Mouse (Mus musculus) CH12.LX (cell line): ENCODE measurements around the gene Hgf. TPM values are rescaled to one million over a fixed set of nuclear protein-coding genes. Genes with fewer than 3 reads are reported as not detected.

Source experiments
- DNase-seq: peaks from one replicate; pipeline ENCODE4 v3.0.0-alpha.2; 2013; ENCODE audit errors: extremely low read depth
- H3K27ac ChIP-seq: 2 replicates; pipeline ENCODE4 v1.5.1; 2012; ENCODE audit warnings: low read depth, mild to moderate bottlenecking, control low read depth, moderate library complexity; ENCODE audit not compliant: insufficient read depth
- H3K27me3 ChIP-seq: replicated peaks from 2 replicates; pipeline ENCODE3; 2012; ENCODE audit warnings: inconsistent platforms
- H3K36me3 ChIP-seq, 2 experiments: replicated peaks in 1 of 2; 2 replicates each; pipeline versions ENCODE3 to v1.6.1; 2012; ENCODE audit warnings: inconsistent platforms in 1 of 2, low read length in 1 of 2, mild to moderate bottlenecking in 1 of 2, mixed read lengths in 1 of 2, moderate library complexity in 1 of 2; ENCODE audit not compliant: control insufficient read depth in 1 of 2, insufficient read depth in 1 of 2
- H3K4me1 ChIP-seq, 2 experiments: 2 replicates each; pipeline ENCODE4 v1.6.1; 2012; ENCODE audit warnings: inconsistent platforms in 1 of 2, moderate library complexity in 1 of 2; ENCODE audit not compliant: insufficient read depth in 2 of 2, control insufficient read depth in 1 of 2
- H3K4me2 ChIP-seq: 2 replicates; pipeline ENCODE4 v1.6.1; 2012; ENCODE audit warnings: low read depth, mild to moderate bottlenecking, control low read depth; ENCODE audit not compliant: poor library complexity, insufficient read depth, severe bottlenecking
- H3K4me3 ChIP-seq, 3 experiments: fragments of 150-350 bp in 1 of 3; sonication (generic) in 1 of 3; replicated peaks in 1 of 3; 2 replicates each; pipeline versions ENCODE3 to v1.5.1; 2011 to 2012; ENCODE audit warnings: low read depth in 2 of 3, low read length in 2 of 3, mild to moderate bottlenecking in 2 of 3, moderate library complexity in 2 of 3, control low read depth in 1 of 3, improper control_type of control experiment in 1 of 3, inconsistent platforms in 1 of 3, mixed read lengths in 1 of 3; ENCODE audit not compliant: poor library complexity in 1 of 3
- H3K79me2 ChIP-seq: replicated peaks from 2 replicates; pipeline ENCODE4 v1.6.1; 2012; ENCODE audit warnings: mild to moderate bottlenecking, moderate library complexity; ENCODE audit not compliant: control insufficient read depth, poor library complexity, insufficient read depth, severe bottlenecking; ENCODE audit errors: extremely low read depth
- H3K9ac ChIP-seq: 2 replicates; pipeline ENCODE4 v1.6.1; 2012; ENCODE audit warnings: low read depth, mild to moderate bottlenecking, control low read depth, moderate library complexity; ENCODE audit not compliant: insufficient read depth
- H3K9me3 ChIP-seq: replicated peaks from 2 replicates; pipeline ENCODE3; 2012; ENCODE audit warnings: low read length, inconsistent platforms, mixed read lengths
- CHD2 ChIP-seq: IDR thresholded peaks from 2 replicates; pipeline ENCODE4 v1.6.1; 2011; ENCODE audit warnings: low read length, improper control_type of control experiment
- CTCF ChIP-seq, 2 experiments: IDR thresholded peaks in 1 of 2; conservative IDR thresholded peaks in 1 of 2; 2 replicates each; pipeline ENCODE4 v1.5.1; 2011 to 2012; ENCODE audit warnings: low read depth in 2 of 2, low read length in 2 of 2, improper control_type of control experiment in 1 of 2, inconsistent platforms in 1 of 2, mild to moderate bottlenecking in 1 of 2, moderate library complexity in 1 of 2
- GABPA ChIP-seq: IDR thresholded peaks from 2 replicates; pipeline ENCODE4 v1.6.1; 2012; ENCODE audit warnings: low read depth, low read length, improper control_type of control experiment, inconsistent platforms; ENCODE audit not compliant: insufficient replicate concordance
- IRF4 ChIP-seq: IDR thresholded peaks from 2 replicates; pipeline ENCODE4 v1.6.1; 2014; ENCODE audit warnings: low read depth, mild to moderate bottlenecking, inconsistent platforms, low read length, improper control_type of control experiment
- JUND ChIP-seq: conservative IDR thresholded peaks from 2 replicates; pipeline ENCODE4 v1.6.1; 2011; ENCODE audit warnings: low read depth, low read length, improper control_type of control experiment
- KAT2A ChIP-seq: IDR thresholded peaks from 2 replicates; pipeline ENCODE4 v1.6.1; 2012; ENCODE audit warnings: low read length, improper control_type of control experiment, inconsistent platforms; ENCODE audit not compliant: insufficient replicate concordance
- MAFK ChIP-seq: IDR thresholded peaks from 2 replicates; pipeline ENCODE4 v1.6.1; 2011; ENCODE audit warnings: low read length, improper control_type of control experiment; ENCODE audit not compliant: insufficient replicate concordance
- MAZ ChIP-seq: IDR thresholded peaks from 2 replicates; pipeline ENCODE4 v1.6.1; 2012; ENCODE audit warnings: low read depth, mild to moderate bottlenecking, inconsistent platforms, low read length, improper control_type of control experiment, moderate library complexity
- NELFE ChIP-seq: IDR thresholded peaks from 2 replicates; pipeline ENCODE4 v1.6.1; 2011; ENCODE audit warnings: low read depth, low read length, improper control_type of control experiment
- NRF1 ChIP-seq: IDR thresholded peaks from 2 replicates; pipeline ENCODE4 v1.6.1; 2014; ENCODE audit warnings: low read depth, mild to moderate bottlenecking, inconsistent platforms, low read length, improper control_type of control experiment, moderate library complexity
- POLR2AphosphoS2 ChIP-seq: IDR thresholded peaks from 2 replicates; pipeline ENCODE4 v1.6.1; 2011; ENCODE audit warnings: low read depth, low read length, improper control_type of control experiment
- RAD21 ChIP-seq: IDR thresholded peaks from 2 replicates; pipeline ENCODE4 v1.6.1; 2011; ENCODE audit warnings: low read depth, mild to moderate bottlenecking, low read length, improper control_type of control experiment, moderate library complexity
- USF2 ChIP-seq: conservative IDR thresholded peaks from 2 replicates; pipeline ENCODE4 v1.6.1; 2011; ENCODE audit warnings: low read depth, low read length, improper control_type of control experiment
- ZMIZ1 ChIP-seq: IDR thresholded peaks from 2 replicates; pipeline ENCODE4 v1.6.1; 2012; ENCODE audit warnings: low read depth, mild to moderate bottlenecking, inconsistent platforms, low read length, improper control_type of control experiment
- ZNF384 ChIP-seq: IDR thresholded peaks from 2 replicates; pipeline ENCODE4 v1.6.1; 2012; ENCODE audit warnings: low read depth, low read length, improper control_type of control experiment, inconsistent platforms
- dilution Hi-C: fragments of 300-500 bp; cut with MboI; formaldehyde crosslinking; loops from 2 replicates; pipeline ENCODE4 v1.14.3; 2020; ENCODE audit warnings: low sequenced_read_pairs; ENCODE audit not compliant: extremely low pct_unique_long_range_greater_than_20kb, extremely low pct_ligation_motif_present
- in situ Hi-C: fragments of 300-500 bp; cut with MboI; formaldehyde crosslinking; loops from 3 replicates; pipeline ENCODE4 v1.14.3; 2019; ENCODE audit warnings: low sequenced_read_pairs, low pct_ligation_motif_present, low pct_unique_long_range_greater_than_20kb, mixed read lengths
- polyA plus RNA-seq: library from polyadenylated mRNA; unstranded; fragments of >175 nt; gene quantifications from 2 replicates; pipeline ENCODE4 v1.2.1, GENCODE M21; 2012; ENCODE audit warnings: low read depth; ENCODE audit not compliant: insufficient read length
- total RNA-seq, 2 experiments: library from RNA; depleted of rRNA; stranded (reverse); fragments of 300-350 nt in 1 of 2; fragments of >200 nt in 1 of 2; gene quantifications; 2 replicates each; pipeline ENCODE4 v1.2.3; 2012 to 2014

Gene Hgf
- total RNA-seq (2012; rRNA removed) (not detected in 2 replicates), total RNA-seq (2014; rRNA removed) (not detected in 2 replicates), polyA plus RNA-seq (not detected in 2 replicates)

- Histone ChIP-seq H3K9ac (no peak within 1 kb of the TSS), H3K4me2 (no peak within 1 kb of the TSS), H3K9me3 (peaks cover 15% of the 10 kb centered on the region), H3K79me2 (no peaks in the 10 kb centered on the region), H3K4me1 (no peaks in the 10 kb centered on the region), H3K27me3 (no peaks in the 10 kb centered on the region), H3K4me3 (no peak within 1 kb of the TSS), H3K36me3 (no peaks in the 10 kb centered on the region), H3K27ac (no peak within 1 kb of the TSS)
- no peak for DNase-seq
- TF ChIP-seq JUND (no peak), RAD21 (no peak), KAT2A (no peak), CTCF (conservative IDR thresholded peaks at IDR 0.05 in 1 of 2, IDR thresholded peaks at IDR 0.05 in 1 of 2; ENCODE audit: low read depth in 2 of 2, low read length in 2 of 2) (no peak), CHD2 (no peak), NRF1 (no peak), USF2 (no peak), GABPA (no peak), NELFE (no peak), IRF4 (no peak), MAFK (no peak), ZMIZ1 (no peak)
- dilution Hi-C loops: no loop called here
- in situ Hi-C loops: no loop called here
Measured at GRCm38 (mm10) chr5:16553304-16554047, at the start of gene Hgf. Hgf (plus strand) TSS chr5:16553495.

- no peaks in the 10 kb centered on the region for H3K79me2 ChIP-seq
- H3K36me3 ChIP-seq: no peaks in the 10 kb centered on the region
- no peak overlapping the region for H3K4me2 ChIP-seq
- peaks cover 8% of the 10 kb centered on the region for H3K9me3 ChIP-seq
- no peak overlapping the region for H3K9ac ChIP-seq
- H3K4me3 ChIP-seq: no peak overlapping the region
- DNase-seq: no peak
- TF ChIP-seq POLR2AphosphoS2 (no peak), MAZ (no peak), USF2 (no peak), ZNF384 (no peak)
- in situ Hi-C loops: no loop called here
- no peak overlapping the region for H3K27ac ChIP-seq
- dilution Hi-C loops: no loop called here
- no peaks in the 10 kb centered on the region for H3K4me1 ChIP-seq
- H3K27me3 ChIP-seq: no peaks in the 10 kb centered on the region
Measured at GRCm38 (mm10) chr5:16506702-16507350, 46.5 kb upstream of the Hgf start.
